Mouse (Mus musculus): ENCODE results near the gene Armc2. TPM values are rescaled to one million over a fixed set of nuclear protein-coding genes. Genes with fewer than 3 reads are reported as not detected.

Armc2 gene
- total and polyA plus RNA-seq, 2 experiments from 2014 or later: 6.3 to 13.6 TPM

GRCm38 (mm10) chr10:41875624-41876023 is 142.6 kb downstream of the Armc2 start:
- no peak for ATAC-seq (ENCODE audit: low FRiP score)
- no peak for DNase-seq (ENCODE audit: low spot score)
- H3K4me2 ChIP-seq (ENCODE audit: low read depth, low read length, poor library complexity, severe bottlenecking): no peak overlapping the region
- no peaks in the 10 kb centered on the region for H3K4me1 ChIP-seq (ENCODE audit: insufficient read depth, low read length)
- no peak for TF ChIP-seq CTCF (IDR thresholded peaks at IDR 0.05)
- H3K27me3 ChIP-seq (ENCODE audit: insufficient read depth, low read length): no peaks in the 10 kb centered on the region
- no peak overlapping the region for H3K9ac ChIP-seq (replicated peaks; ENCODE audit: low read length, poor library complexity, severe bottlenecking)
- no peaks in the 10 kb centered on the region for H3K9me3 ChIP-seq (ENCODE audit: low read length)
- no peak overlapping the region for H3K4me3 ChIP-seq (ENCODE audit: low read depth, low read length)
- H3K36me3 ChIP-seq (ENCODE audit: insufficient read depth, low read length): no peaks in the 10 kb centered on the region
- H3K27ac ChIP-seq (ENCODE audit: low read depth, low read length): no peak overlapping the region

- no peaks in the 10 kb centered on the region for H3K9me3 ChIP-seq (ENCODE audit: low read length)
- no peaks in the 10 kb centered on the region for H3K27me3 ChIP-seq (ENCODE audit: insufficient read depth, low read length)
- DNase-seq (ENCODE audit: low spot score): no peak
- H3K4me2 ChIP-seq (ENCODE audit: low read depth, low read length, poor library complexity, severe bottlenecking): no peak overlapping the region
- no peak overlapping the region for H3K27ac ChIP-seq (ENCODE audit: low read depth, low read length)
- ATAC-seq (ENCODE audit: low FRiP score): no peak
- no peak overlapping the region for H3K9ac ChIP-seq (replicated peaks; ENCODE audit: low read length, poor library complexity, severe bottlenecking)
- H3K4me3 ChIP-seq (ENCODE audit: low read depth, low read length): no peak overlapping the region
- no peak for TF ChIP-seq CTCF (IDR thresholded peaks at IDR 0.05)
- H3K4me1 ChIP-seq (ENCODE audit: insufficient read depth, low read length): no peaks in the 10 kb centered on the region
- 82% methylated on average over 2 of the region's 2 CpGs for WGBS
- H3K36me3 ChIP-seq (ENCODE audit: insufficient read depth, low read length): no peaks in the 10 kb centered on the region
Observed at GRCm38 (mm10) chr10:41871564-41871963, 146.7 kb downstream of the Armc2 start.

- Histone ChIP-seq H3K9ac (replicated peaks; ENCODE audit: low read length, poor library complexity, severe bottlenecking) (no peak overlapping the region), H3K4me2 (ENCODE audit: low read depth, low read length, poor library complexity, severe bottlenecking) (no peak overlapping the region), H3K9me3 (ENCODE audit: low read length) (no peaks in the 10 kb centered on the region), H3K4me3 (ENCODE audit: low read depth, low read length) (no peak overlapping the region), H3K27me3 (ENCODE audit: insufficient read depth, low read length) (no peaks in the 10 kb centered on the region), H3K36me3 (ENCODE audit: insufficient read depth, low read length) (no peaks in the 10 kb centered on the region), H3K27ac (ENCODE audit: low read depth, low read length) (no peak overlapping the region), H3K4me1 (ENCODE audit: insufficient read depth, low read length) (no peaks in the 10 kb centered on the region)
- DNase-seq (ENCODE audit: low spot score): no peak
- WGBS: 56% methylated on average over 2 of the region's 2 CpGs
- TF ChIP-seq CTCF (IDR thresholded peaks at IDR 0.05): no peak
- ATAC-seq (ENCODE audit: low FRiP score): no peak
Observed at GRCm38 (mm10) chr10:41870101-41870500, 148.1 kb downstream of the Armc2 start.

- no peak for ATAC-seq (ENCODE audit: low FRiP score)
- no peak overlapping the region for H3K4me3 ChIP-seq (ENCODE audit: low read depth, low read length)
- H3K27me3 ChIP-seq (ENCODE audit: insufficient read depth, low read length): no peaks in the 10 kb centered on the region
- H3K9ac ChIP-seq (replicated peaks; ENCODE audit: low read length, poor library complexity, severe bottlenecking): no peak overlapping the region
- WGBS: 81% methylated on average over 5 of the region's 5 CpGs
- H3K4me2 ChIP-seq (ENCODE audit: low read depth, low read length, poor library complexity, severe bottlenecking): no peak overlapping the region
- H3K36me3 ChIP-seq (ENCODE audit: insufficient read depth, low read length): no peaks in the 10 kb centered on the region
- H3K4me1 ChIP-seq (ENCODE audit: insufficient read depth, low read length): no peaks in the 10 kb centered on the region
- no peak for TF ChIP-seq CTCF (IDR thresholded peaks at IDR 0.05)
- H3K9me3 ChIP-seq (ENCODE audit: low read length): no peaks in the 10 kb centered on the region
- DNase-seq (ENCODE audit: low spot score): no peak
- no peak overlapping the region for H3K27ac ChIP-seq (ENCODE audit: low read depth, low read length)
Observed at GRCm38 (mm10) chr10:41867956-41868355, 150.3 kb downstream of the Armc2 start.

GRCm38 (mm10) chr10:41866838-41867154 is 151.4 kb downstream of the Armc2 start:
- no peak overlapping the region for H3K9ac ChIP-seq (replicated peaks; ENCODE audit: low read length, poor library complexity, severe bottlenecking)
- H3K4me2 ChIP-seq (ENCODE audit: low read depth, low read length, poor library complexity, severe bottlenecking): no peak overlapping the region
- H3K9me3 ChIP-seq (ENCODE audit: low read length): no peaks in the 10 kb centered on the region
- no peak overlapping the region for H3K27ac ChIP-seq (ENCODE audit: low read depth, low read length)
- DNase-seq (ENCODE audit: low spot score) (no peak), ATAC-seq (ENCODE audit: low FRiP score) (no peak)
- no peaks in the 10 kb centered on the region for H3K27me3 ChIP-seq (ENCODE audit: insufficient read depth, low read length)
- no peak for TF ChIP-seq CTCF (IDR thresholded peaks at IDR 0.05)
- H3K4me1 ChIP-seq (ENCODE audit: insufficient read depth, low read length): no peaks in the 10 kb centered on the region
- no peak overlapping the region for H3K4me3 ChIP-seq (ENCODE audit: low read depth, low read length)
- no peaks in the 10 kb centered on the region for H3K36me3 ChIP-seq (ENCODE audit: insufficient read depth, low read length)

GRCm38 (mm10) chr10:41866069-41866837 is 152.0 kb downstream of the Armc2 start:
- no peaks in the 10 kb centered on the region for H3K9me3 ChIP-seq (ENCODE audit: low read length)
- TF ChIP-seq CTCF (IDR thresholded peaks at IDR 0.05): no peak
- no peak overlapping the region for H3K9ac ChIP-seq (replicated peaks; ENCODE audit: low read length, poor library complexity, severe bottlenecking)
- H3K4me3 ChIP-seq (ENCODE audit: low read depth, low read length): no peak overlapping the region
- H3K4me2 ChIP-seq (ENCODE audit: low read depth, low read length, poor library complexity, severe bottlenecking): no peak overlapping the region
- no peak overlapping the region for H3K27ac ChIP-seq (ENCODE audit: low read depth, low read length)
- no peaks in the 10 kb centered on the region for H3K36me3 ChIP-seq (ENCODE audit: insufficient read depth, low read length)
- no peaks in the 10 kb centered on the region for H3K4me1 ChIP-seq (ENCODE audit: insufficient read depth, low read length)
- no peak for ATAC-seq (ENCODE audit: low FRiP score)
- H3K27me3 ChIP-seq (ENCODE audit: insufficient read depth, low read length): no peaks in the 10 kb centered on the region
- 64% methylated on average over 3 of the region's 3 CpGs for WGBS
- DNase-seq (ENCODE audit: low spot score): no peak

Other genes starting within 250 kb of the Armc2 start
- 9.0 and 13.7 TPM in 2 replicates for gene Cep57l1, start 208.6 kb downstream of the Armc2 start, total RNA-seq (2014; rRNA removed)
- gene Cep57l1, start 208.6 kb downstream of the Armc2 start, polyA plus RNA-seq (2015; fragmentation: Nextera tagmentation; extraction: Ambion mirVana): 8.1 and 8.4 TPM in 2 replicates
- 38.4 and 42.5 TPM in 2 replicates for gene Sesn1, start 208.5 kb downstream of the Armc2 start, total RNA-seq (2014; rRNA removed)
- gene Sesn1, start 208.5 kb downstream of the Armc2 start, polyA plus RNA-seq (2015; fragmentation: Nextera tagmentation; extraction: Ambion mirVana): 30.6 and 31.3 TPM in 2 replicates